Mouse (Mus musculus) skeletal muscle tissue, adult 2 months (tissue): ENCODE measurements around the gene Pdzrn4.

ENCODE experiments used
- DNase-seq: peaks from one replicate; pipeline ENCODE4 v3.0.0-alpha.2; 2012; ENCODE audit warnings: low read depth, low spot score

Gene Pdzrn4

DNA sequence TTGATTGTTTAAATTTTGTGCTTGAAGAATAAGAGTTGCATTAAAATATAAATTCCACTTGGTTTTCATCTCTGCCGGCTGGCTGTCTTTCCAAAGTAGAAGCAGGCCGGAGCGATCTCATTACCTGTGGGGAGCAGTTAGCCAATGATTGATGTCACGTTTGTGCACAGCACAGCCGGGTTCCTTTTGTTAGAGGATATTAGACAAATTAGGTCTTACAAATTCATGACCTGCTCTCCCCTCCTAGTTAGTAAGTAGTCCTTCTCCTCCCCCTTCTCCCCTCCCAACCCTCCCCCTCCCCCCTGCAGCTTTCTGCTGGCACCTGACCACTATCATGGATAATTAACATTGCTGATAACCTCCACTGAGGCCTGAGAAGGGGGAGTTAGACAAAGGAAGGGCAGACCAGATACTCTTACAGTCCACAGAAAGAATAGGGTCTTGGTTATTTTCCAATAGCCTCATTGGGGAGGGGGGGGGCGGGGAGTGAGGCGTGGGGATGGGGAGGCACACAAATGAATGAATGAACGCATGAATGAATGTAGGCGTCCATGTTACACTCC is 103.7 kb downstream of the Pdzrn4 start:
- no peak for DNase-seq

DNA sequence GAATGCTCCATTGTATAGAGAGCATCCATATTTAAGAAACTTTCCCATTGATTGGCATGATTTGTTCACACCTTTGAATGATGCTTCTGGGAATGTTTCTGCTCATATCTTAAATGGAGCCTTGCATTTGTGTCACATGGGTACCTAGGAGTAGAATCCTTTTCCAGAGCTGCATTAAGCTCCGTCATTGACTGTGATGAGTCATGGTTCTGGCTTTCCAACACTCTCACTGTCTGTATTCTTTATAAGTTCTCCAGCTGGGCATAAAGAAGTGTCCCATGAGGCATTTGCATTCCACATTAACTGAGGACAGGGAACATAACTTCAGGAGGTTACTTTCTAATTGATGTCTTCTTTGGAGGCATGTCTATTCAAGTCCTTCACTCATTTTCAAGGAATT is 106.1 kb downstream of the Pdzrn4 start:
- no peak for DNase-seq

DNA sequence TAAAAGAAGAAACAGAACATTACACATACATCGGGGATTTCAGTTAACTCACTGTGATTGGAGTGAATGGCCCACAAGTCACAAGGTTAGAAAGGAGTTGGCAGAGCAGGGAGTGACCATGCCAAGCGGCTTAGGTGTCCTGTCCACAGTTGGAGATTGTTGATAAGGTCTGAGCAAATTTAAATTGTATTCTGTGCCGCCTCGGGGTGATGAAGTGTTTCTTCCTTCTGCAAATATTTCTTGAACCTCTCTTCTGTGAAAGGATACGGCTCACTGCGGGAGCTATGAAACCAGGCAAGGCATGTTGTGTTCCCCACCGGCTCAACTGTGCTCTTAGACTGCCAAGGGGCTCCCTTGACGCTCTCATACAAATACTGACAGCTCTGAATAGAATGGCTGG is 112.7 kb downstream of the Pdzrn4 start:
- DNase-seq = no peak

DNA sequence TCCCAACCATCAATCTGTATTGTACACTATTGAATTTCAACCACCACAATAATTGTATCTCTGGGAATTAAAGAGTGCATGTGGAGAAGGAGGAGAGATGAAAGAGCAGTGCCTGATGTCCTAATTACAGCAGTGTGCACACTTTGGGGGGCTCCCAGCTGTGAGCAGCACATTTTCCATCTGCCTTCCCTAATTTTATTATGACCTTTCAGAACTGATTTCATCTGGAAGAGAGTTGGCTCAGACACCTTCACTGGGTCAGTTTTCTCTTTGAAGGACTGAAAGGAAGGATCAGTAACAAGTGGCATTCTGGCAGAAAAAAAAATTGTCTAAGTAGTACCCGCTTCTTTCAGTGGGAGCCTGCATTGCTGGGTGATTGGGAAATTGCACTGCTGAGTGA is 119.0 kb downstream of the Pdzrn4 start:
- no peak for DNase-seq

DNA sequence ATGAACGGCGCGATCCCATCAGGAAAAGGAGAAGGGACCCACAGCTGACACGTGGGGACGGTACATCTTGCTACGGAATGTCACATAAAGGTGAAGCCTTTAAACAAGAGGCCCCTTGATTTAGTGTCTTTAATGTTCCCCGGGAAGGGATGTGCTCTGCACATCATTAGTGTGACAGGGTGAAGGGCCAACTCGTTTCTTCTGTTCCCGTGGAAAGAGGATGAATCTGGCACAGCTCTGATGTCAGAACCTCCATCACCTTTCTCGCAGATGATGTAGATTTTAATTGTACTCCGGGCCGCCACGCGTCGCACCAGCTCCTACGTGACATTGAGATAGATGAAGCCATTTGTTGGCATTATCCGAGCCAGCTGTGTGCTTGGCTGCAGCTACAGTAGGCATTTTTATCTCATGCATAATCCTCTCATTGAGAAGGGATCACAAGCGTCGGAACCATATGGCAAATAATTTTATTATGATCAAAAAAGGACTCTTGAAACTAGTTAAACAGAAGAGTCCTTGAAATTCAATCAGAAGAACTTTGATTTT is 124.1 kb downstream of the Pdzrn4 start:
- no peak for DNase-seq

DNA sequence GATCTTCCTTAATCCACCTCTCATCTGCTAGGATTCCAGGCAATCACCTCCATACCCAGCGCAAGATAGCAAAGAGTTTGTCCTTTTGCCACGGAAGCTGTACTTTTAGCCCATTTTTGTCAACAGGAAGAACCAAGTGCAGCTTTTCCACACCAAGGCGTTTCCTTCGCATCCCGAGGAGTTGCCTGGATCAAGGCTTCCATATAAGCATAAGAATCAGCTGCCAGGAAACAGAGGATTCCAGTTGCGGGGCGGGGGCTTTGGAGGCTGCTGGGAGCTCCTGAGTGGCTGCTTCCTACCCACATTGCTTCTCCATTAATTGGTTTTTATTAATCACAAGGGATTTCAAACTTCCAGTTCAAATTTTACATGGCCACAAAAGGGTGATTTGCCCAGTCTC is 125.0 kb downstream of the Pdzrn4 start:
- DNase-seq = no peak

DNA sequence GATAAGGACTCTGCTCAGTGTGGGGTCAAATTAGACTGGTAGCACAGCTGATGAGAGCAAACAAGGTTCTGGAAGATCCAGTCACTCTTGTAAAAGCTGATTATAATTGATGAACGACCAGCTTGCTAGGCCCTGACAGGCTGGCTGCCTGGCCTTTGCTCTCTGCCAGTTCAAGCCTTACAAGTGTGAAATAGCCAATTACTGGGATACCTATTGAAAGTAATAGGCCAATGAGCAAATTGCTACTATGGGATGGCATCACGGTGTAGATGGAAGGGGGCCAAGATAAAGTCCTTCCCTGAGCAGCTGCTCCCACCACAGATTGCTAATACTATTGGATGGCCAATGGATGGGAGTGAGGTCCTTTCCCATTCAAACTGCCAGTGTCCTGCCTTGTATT is 128.2 kb downstream of the Pdzrn4 start:
- no peak for DNase-seq

DNA sequence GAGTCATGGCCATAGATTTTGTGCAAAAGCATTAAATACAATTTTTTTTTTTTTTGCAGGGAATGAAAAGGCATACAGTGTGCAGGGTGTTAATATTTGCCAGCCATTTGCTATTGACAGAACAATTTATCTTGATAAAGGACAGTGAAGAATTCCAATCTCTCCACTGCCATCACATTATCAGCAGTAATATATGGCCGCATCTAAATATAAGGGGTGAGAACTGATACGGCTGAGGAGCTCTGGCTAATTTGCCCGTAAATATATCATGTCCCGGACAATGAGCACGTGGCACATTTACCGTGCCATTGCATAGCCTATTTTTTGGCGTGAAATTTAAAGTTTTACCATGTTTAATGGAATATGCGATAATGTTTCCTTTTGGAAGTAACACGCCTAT is 128.7 kb downstream of the Pdzrn4 start:
- DNase-seq = no peak

DNA sequence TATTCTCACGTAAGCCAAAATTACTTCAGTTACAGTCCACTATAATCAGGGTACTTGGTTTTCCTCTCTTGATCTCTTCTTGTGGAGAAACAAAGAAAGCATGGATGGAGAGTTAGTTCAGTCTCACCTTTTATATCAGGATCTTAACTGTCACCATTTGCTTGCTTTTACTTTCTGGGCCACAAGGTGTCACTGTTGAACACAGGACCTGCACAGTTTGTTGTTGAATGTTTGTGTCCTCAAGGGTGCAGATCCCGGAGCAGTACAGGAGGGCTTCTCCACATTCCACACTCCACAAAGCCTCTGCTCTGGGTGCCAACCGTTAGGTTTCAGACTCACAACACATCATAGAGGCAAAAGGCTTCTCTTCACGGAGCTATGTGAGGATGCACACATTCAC is 130.1 kb downstream of the Pdzrn4 start:
- no peak for DNase-seq

DNA sequence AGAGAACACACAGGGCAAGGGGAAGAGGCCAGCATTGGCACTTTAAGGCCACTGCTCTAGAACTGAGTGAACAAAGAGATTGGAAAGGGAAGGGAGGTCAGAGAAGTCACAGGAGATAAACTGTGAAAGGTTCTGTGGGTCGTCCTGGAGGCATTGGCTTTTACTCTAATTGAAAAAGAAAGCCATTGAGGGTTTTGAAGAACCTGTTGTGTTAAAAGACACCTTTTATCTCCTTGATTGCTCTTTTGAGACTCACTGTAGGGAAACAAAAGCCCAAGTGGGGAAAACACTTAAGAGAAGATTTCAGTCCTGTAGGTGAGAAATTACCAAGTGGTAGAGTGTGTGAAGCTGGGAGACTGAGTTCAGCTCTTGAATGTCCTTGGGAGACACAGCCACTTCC is 146.6 kb downstream of the Pdzrn4 start:
- no peak for DNase-seq

DNA sequence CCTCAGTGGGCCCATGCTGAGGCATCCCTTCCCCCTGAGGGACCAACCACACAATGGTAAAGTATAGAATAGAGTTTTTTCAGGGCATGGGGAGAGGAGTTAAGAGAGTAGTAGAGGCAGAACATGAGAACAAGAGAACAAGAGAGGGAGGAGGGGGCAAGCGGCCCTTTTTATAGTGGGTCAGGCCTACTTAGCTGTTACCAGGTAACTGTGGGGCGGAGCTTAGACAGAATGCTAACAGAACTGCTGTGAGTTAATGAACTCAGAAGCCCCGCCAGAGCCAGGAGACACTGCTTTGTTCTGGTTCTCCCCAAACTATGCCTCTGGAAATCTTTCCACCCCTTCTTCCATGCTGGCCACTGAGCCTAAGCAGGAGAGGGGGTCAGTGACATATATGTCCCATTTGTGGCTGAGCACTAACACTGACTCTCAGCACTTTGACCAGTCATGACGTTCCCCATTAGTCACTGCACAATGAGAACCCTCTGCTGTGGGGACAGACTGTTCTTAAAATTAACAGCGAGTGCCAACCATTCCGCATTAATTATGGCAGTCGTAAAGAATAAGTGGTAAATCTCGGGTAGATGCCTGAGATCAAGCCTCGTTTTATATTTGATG is 150.7 kb downstream of the Pdzrn4 start:
- DNase-seq = no peak

DNA sequence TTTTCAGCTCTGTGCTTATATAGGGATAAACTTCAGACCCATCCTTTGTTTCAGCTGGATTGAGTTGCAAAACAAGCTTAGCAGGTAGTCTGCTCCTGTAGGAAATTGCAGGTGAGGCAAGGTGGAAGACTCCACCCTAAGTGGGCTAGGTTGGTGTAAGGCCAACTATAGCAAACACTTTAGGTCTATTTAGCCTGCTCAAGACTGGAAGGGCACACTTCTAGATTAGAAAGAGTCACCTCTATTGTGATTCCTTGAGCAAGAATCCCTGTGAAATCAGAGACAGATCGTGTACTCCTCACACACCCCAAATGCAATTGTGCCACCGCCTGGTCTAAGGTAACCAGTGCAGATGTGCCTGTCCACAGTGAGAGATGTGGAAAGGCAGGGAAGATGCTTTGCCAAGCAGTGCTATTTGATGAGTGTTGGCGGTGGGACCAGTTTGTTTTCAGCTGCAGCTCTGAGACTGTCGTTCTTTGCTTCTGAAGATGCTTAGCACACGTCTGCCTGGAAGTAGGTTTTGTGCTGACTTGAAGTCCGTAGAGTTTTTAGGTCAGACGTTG is 158.4 kb downstream of the Pdzrn4 start:
- DNase-seq = no peak

DNA sequence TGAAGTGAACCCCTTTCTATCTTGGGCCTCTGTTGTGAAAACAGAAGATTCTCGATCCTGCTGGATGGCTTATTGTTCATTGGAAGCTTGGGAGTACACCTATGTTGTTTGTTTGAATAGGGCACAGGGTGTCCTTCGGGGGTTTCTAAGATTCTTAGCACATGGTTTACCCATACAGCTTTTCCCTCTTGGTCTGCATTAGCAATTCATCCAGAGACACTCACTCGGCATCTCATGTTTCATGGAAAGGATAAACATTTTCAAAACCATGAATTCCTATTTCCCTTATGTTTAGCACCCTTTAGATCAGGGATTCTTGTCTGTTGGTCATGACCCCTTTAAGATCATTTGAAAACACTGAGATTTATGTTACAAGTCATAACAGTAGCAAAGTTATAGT is 159.0 kb downstream of the Pdzrn4 start:
- no peak for DNase-seq

DNA sequence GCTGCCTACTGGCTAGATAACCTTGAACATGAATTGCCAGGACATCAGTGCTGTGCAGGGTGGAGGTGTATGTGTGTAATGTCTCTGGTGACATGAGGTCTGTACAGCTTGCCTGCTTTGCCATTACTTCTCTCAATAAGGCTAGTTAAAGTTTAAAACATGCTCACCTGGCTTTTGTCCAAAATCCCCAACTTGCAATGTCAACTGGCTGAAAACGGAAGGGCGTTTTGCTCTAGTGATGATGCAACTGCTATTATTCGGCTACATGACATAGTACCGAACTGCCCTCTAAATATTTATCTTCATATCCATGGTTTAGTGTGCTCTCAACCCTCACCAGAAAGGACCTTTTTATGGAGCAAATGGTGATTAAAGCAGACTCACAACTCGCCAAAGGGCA is 161.9 kb downstream of the Pdzrn4 start:
- DNase-seq = peak; percentile 7

DNA sequence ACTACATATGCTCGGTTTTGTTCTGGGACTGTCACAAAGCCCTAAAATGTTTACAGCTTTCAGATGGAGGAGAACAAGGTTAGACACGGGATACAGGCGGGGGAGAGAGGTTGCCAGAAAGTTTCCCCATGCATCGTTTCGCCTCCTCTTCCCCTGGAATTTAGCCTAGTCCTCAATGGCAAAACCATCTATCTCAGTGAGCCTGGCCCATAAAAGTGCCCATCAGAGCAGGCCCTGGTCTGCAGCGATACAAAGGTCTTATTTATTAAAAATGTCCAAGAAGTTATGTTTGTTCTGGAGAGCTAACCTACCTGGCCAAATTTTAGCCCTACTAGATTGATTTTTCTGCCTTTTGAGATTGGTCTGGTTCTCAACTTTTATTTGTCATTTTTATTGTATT is 165.5 kb downstream of the Pdzrn4 start:
- DNase-seq = no peak

DNA sequence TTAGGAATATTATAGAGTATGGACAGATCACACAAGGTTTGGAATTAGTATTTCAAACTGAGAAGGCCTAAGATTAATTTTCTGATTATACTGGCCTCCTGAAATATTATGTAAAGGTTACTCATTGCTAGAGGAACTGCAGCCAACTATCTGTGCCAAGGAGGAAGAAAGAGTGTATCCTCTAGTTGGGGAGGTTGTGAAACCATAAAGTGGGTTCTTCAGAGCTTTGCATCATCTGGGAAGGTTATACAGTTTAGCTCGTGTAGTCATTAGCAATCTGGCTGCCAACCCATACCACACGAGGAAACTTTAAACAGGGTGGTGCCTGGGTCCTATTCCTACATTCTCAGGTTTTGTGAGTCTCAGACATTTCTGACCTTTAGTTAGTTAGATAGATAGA is 166.9 kb downstream of the Pdzrn4 start:
- DNase-seq = no peak

DNA sequence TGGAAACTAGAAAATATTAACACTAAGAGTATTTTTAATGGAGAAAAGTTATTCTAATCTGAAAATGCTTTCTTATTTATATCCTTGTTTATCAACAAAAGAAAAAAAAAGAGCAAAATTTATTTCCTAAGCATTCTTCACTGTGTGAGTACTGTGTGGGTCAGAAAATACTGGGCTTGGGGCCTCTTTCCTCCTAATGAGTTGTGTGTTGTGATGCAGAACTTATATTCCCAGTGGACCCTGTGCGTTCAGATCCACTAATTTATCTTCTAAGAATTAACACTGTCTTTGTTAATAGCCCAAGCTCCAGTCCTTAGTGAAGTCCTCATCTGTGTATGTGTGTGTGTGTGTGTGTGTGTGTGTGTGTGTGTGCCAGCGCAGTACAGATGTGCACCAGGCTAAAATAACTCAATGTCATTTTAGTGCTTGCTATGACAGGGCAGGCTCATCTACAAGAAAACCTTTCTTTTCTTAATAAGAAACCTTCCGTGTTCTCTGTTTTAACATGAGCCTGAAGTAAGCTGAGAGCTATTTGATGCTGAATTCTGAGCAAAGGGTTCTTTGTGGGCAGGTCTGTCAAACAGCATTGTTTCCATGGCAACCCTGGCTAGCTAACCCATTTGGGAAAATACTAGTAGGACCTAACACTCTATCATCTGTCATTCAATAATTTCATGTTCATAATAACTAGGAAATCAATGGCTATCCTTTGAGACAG is 174.0 kb downstream of the Pdzrn4 start:
- DNase-seq = no peak

DNA sequence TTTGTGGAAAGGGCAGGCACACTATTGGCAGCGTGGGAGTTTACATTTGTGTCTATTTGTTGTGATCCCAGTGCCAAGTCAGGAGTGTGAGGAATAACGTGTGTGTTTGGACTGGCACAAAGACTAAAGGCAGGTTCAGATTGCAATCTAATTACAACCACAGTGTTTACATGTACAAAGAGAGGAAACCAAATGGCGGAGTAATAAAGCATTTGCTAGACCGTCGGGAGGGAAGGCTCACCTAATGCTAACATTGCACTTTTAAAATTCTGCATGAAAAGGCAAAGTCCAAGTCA is 174.5 kb downstream of the Pdzrn4 start:
- no peak for DNase-seq

DNA sequence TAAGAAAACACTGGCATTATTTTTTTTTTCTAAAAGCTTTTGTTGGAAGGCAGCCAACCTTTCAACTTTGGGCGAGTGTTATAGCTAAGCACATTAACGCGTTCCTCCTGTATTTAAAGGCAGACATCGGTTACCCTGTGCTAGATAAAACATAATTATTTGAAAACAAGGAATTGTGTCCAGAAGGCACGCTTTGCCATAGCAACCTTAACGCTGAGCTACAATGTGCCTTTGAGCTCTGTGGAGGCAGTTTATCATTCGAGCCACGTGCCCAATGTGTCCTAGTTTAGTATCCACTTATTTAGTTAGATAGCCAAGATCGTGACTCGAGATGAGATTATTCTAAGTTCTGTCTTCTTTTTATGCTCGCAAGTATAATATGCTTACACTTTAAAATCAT is 180.8 kb downstream of the Pdzrn4 start:
- DNase-seq = no peak

DNA sequence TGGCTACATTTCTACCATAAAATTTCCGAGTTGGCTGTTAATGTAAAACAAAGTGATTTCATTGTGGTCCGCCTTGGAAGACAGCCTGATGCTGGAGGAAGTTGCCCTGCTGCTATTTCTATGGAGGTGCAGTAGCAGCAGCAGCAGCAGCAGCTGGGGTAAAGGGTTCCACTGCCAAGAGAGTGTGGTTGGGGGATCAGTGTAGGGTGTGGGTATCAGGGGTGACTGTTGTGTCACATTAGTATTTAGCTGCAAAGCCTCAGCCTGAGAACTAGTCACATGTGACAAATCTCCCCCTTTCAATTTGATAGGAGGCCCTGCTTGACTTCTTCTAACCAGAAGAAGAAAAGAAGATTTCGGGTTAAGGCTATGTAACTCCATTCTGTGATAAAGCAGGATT is 183.5 kb downstream of the Pdzrn4 start:
- no peak for DNase-seq

DNA sequence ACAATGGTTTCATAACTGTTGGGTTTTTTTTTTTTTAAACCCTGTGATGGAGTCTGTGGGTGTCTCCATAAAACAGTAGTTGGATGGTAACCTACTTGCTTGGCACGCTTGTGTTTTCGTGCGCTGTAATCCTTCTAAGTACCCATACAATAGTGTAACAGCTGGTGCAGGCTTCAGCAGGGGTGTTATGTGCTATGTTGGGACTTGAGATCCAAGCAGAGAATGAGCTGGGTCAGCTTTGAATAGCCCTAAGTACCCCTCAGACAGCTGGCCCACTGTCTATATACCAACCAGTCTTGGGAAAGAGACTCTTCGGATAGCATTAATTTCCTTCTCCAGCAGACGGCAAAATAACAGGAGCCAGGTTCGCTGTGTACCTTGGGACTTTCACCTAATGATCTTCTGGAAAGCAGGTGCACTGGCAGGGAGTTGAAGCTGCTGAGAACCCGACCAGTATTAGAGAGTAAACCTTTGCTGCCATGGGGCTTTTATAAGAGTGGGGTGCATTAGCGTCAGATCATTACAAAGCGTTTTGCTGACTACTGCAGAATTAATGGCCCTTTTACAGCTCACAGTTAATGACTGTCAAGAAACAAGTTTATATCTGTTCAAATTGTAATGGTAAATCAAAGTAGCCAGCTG is 184.2 kb downstream of the Pdzrn4 start:
- no peak for DNase-seq

DNA sequence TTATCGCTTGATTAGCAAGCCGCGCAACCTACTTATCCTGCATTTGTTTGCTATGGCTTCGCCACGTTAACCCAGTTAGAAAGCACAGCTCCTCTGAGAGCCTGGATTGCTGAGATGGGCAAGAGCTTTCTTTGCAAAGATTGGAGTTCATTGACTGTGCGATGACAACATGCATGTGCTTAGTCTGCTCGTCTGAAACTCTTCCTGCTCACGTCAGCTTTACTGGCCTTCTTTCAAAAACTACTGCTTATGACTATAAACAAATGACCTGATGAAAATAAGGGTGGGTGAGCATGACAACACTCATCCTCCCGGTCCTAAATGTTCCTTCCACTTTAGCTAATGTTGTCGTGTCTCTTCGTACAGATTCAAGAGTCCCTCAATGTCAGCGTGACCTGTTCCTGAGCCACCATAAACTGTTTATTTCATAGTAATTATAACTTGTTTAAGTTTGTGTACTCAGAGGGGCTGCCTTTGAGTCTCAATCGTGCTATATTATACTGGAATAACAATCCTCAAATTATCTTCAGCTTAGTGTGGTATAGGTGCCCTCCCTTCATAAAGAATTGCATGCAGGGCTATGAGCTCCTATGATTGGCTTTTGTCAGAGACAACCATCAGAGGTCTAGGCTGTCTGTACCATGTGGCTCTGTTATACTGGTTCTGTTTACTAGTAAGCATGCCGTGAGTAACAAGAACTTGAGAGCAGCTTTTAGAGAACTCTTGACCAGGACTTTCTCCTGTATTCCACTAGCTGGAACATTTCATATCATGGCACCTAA is 187.9 kb downstream of the Pdzrn4 start:
- DNase-seq = no peak
